Mouse (Mus musculus) liver, postnatal 0 days (tissue): ENCODE results near the gene Olfr536. TPM values are rescaled to one million over a fixed set of nuclear protein-coding genes. Genes with fewer than 3 reads are reported as not detected.
"Not testable (repeated sequence)": the region's sequence is repeated elsewhere in the genome, so short reads cannot be mapped to it uniquely, and the experiment has no call there.

Experiments
- ATAC-seq: fragments of 200-750 bp; cut with Nextera tagmentation; 2 replicates; pipeline ENCODE4 v1.8.0; 2017; ENCODE audit warnings: mild to moderate bottlenecking, moderate library complexity
- DNase-seq: peaks from one replicate; pipeline ENCODE4 v3.0.0-alpha.2; 2016
- H3K27ac ChIP-seq: fragments of 300-500 bp; sonication (generic); 2 replicates; pipeline ENCODE4 v1.5.1; 2014; ENCODE audit warnings: antibody characterized with exemption, moderate library complexity, mild to moderate bottlenecking, low read depth
- H3K27me3 ChIP-seq: fragments of 300-500 bp; sonication (generic); 2 replicates; pipeline ENCODE4 v1.6.1; 2014; ENCODE audit warnings: low read length, control low read depth, mixed read lengths; ENCODE audit not compliant: insufficient read depth
- H3K36me3 ChIP-seq: fragments of 300-500 bp; sonication (generic); replicated peaks from 2 replicates; pipeline ENCODE4 v1.6.1; 2014; ENCODE audit warnings: mild to moderate bottlenecking, control low read depth, low read length, moderate library complexity, mixed read lengths; ENCODE audit not compliant: insufficient read depth
- H3K4me1 ChIP-seq: fragments of 300-500 bp; sonication (generic); 2 replicates; pipeline ENCODE4 v1.6.1; 2014; ENCODE audit warnings: antibody characterized with exemption, mild to moderate bottlenecking, control low read depth; ENCODE audit not compliant: insufficient read depth
- H3K4me2 ChIP-seq: fragments of 300-500 bp; sonication (generic); 2 replicates; pipeline ENCODE4 v1.6.1; 2014; ENCODE audit warnings: low read depth, mild to moderate bottlenecking, low read length, moderate library complexity, mixed read lengths
- H3K4me3 ChIP-seq: fragments of 300-500 bp; sonication (generic); 2 replicates; pipeline ENCODE4 v1.5.1; 2014; ENCODE audit warnings: low read depth, low read length
- H3K9ac ChIP-seq: fragments of 300-500 bp; sonication (generic); replicated peaks from 2 replicates; pipeline ENCODE4 v1.6.1; 2014; ENCODE audit warnings: mild to moderate bottlenecking, moderate library complexity
- H3K9me3 ChIP-seq: fragments of 300-500 bp; sonication (generic); 2 replicates; pipeline ENCODE4 v1.6.1; 2016; ENCODE audit warnings: mild to moderate bottlenecking, control low read depth, low read length, mixed read lengths
- CTCF ChIP-seq: sonication (generic); IDR thresholded peaks from 2 replicates; pipeline ENCODE4 v1.5.1; 2016; ENCODE audit warnings: antibody characterized with exemption, low read depth
- EP300 ChIP-seq: IDR thresholded peaks from 2 replicates; pipeline ENCODE4 v1.6.1; 2016; ENCODE audit warnings: antibody characterized with exemption, low read depth, mild to moderate bottlenecking
- WGBS: fragments of 180-500 bp; shearing (Covaris S2); extraction: QIAGEN DNeasy Blood & Tissue Kit; methylation state at CpG from one replicate; pipeline ENCODE4 v1.1.7; 2014; ENCODE audit not compliant: insufficient replicate concordance; 5-methylcytosine and 5-hydroxymethylcytosine counted together
- polyA plus RNA-seq: library from polyadenylated mRNA; unstranded; fragments of >200 nt; fragmentation: Nextera tagmentation; extraction: Ambion mirVana; gene quantifications from 2 replicates; pipeline ENCODE4 v1.2.1, GENCODE M21; 2015

The Olfr536 gene
- not detected in 2 replicates for polyA plus RNA-seq

- DNase-seq, H3K27me3 ChIP-seq, H3K9ac ChIP-seq, H3K4me3 ChIP-seq, H3K4me1 ChIP-seq, H3K4me2 ChIP-seq, H3K27ac ChIP-seq, H3K9me3 ChIP-seq, ATAC-seq, H3K36me3 ChIP-seq: not testable (repeated sequence)
- WGBS, result 42% methylated on average over 2 of the region's 2 CpGs
These were observed at the start of gene Olfr536 for GRCm38 (mm10) chr7:140507346-140508021. Gene Olfr536, minus strand, starts transcription at chr7:140507396.

GRCm38 (mm10) chr7:140539746-140540145 is 32.5 kb upstream of the Olfr536 start:
- H3K9me3 ChIP-seq, result no peaks in the 10 kb centered on the region
- no peak for TF ChIP-seq EP300
- TF ChIP-seq CTCF, result no peak
- H3K4me1 ChIP-seq, result no peaks in the 10 kb centered on the region
- no peak overlapping the region for H3K4me3 ChIP-seq
- no peak overlapping the region for H3K27ac ChIP-seq
- no peak overlapping the region for H3K4me2 ChIP-seq
- H3K36me3 ChIP-seq, result no peaks in the 10 kb centered on the region
- 65% methylated on average over 2 of the region's 2 CpGs for WGBS
- no peak for ATAC-seq
- no peaks in the 10 kb centered on the region for H3K27me3 ChIP-seq
- DNase-seq, result no peak
- no peak overlapping the region for H3K9ac ChIP-seq

GRCm38 (mm10) chr7:140494702-140495101 is 12.5 kb downstream of the Olfr536 start:
- no peak for ATAC-seq
- TF ChIP-seq CTCF (no peak), EP300 (no peak)
- H3K27me3 ChIP-seq, result no peaks in the 10 kb centered on the region

GRCm38 (mm10) chr7:140494231-140494630 is 13.0 kb downstream of the Olfr536 start:
- no peaks in the 10 kb centered on the region for H3K4me1 ChIP-seq
- H3K36me3 ChIP-seq, result no peaks in the 10 kb centered on the region
- TF ChIP-seq EP300, result no peak
- TF ChIP-seq CTCF, result no peak
- no peak overlapping the region for H3K9ac ChIP-seq
- no peaks in the 10 kb centered on the region for H3K27me3 ChIP-seq
- no peak for ATAC-seq
- no peak for DNase-seq
- WGBS, result 26% methylated on average over 2 of the region's 2 CpGs
- no peaks in the 10 kb centered on the region for H3K9me3 ChIP-seq
- H3K27ac ChIP-seq, result no peak overlapping the region
- H3K4me2 ChIP-seq, result no peak overlapping the region
- H3K4me3 ChIP-seq, result no peak overlapping the region

More at GRCm38 (mm10) chr7:140494702-140495101, 12.5 kb downstream of the Olfr536 start:
- no peak overlapping the region for H3K9ac ChIP-seq
- no peak for DNase-seq
- no peak overlapping the region for H3K4me2 ChIP-seq
- no peaks in the 10 kb centered on the region for H3K36me3 ChIP-seq
- H3K27ac ChIP-seq, result no peak overlapping the region
- H3K4me1 ChIP-seq, result no peaks in the 10 kb centered on the region
- H3K4me3 ChIP-seq, result no peak overlapping the region
- H3K9me3 ChIP-seq, result no peaks in the 10 kb centered on the region

GRCm38 (mm10) chr7:140488981-140489380 is 18.2 kb downstream of the Olfr536 start:
- DNase-seq, result no peak
- no peak overlapping the region for H3K4me3 ChIP-seq
- H3K9ac ChIP-seq, result no peak overlapping the region
- WGBS, result 61% methylated on average over 1 of the region's 1 CpGs
- no peaks in the 10 kb centered on the region for H3K9me3 ChIP-seq
- no peak overlapping the region for H3K4me2 ChIP-seq
- no peaks in the 10 kb centered on the region for H3K4me1 ChIP-seq
- no peak for ATAC-seq
- no peaks in the 10 kb centered on the region for H3K36me3 ChIP-seq
- no peak overlapping the region for H3K27ac ChIP-seq
- TF ChIP-seq CTCF (no peak), EP300 (no peak)
- H3K27me3 ChIP-seq, result no peaks in the 10 kb centered on the region

GRCm38 (mm10) chr7:140483916-140484315 is 23.3 kb downstream of the Olfr536 start, which contains the start of gene Olfr535:
Gene Olfr535, plus strand, starts transcription at chr7:140484216.
- Histone ChIP-seq H3K27me3 (no peaks in the 10 kb centered on the region), H3K9me3 (no peaks in the 10 kb centered on the region), H3K36me3 (no peaks in the 10 kb centered on the region), H3K4me2 (no peak within 1 kb of the TSS), H3K27ac (no peak within 1 kb of the TSS), H3K9ac (no peak within 1 kb of the TSS), H3K4me3 (no peak within 1 kb of the TSS), H3K4me1 (no peaks in the 10 kb centered on the region)
- DNase-seq (no peak), ATAC-seq (no peak)
- TF ChIP-seq CTCF (no peak), EP300 (no peak)
- 74% methylated on average over 1 of the region's 1 CpGs for WGBS
